In the genomic region with DNA sequence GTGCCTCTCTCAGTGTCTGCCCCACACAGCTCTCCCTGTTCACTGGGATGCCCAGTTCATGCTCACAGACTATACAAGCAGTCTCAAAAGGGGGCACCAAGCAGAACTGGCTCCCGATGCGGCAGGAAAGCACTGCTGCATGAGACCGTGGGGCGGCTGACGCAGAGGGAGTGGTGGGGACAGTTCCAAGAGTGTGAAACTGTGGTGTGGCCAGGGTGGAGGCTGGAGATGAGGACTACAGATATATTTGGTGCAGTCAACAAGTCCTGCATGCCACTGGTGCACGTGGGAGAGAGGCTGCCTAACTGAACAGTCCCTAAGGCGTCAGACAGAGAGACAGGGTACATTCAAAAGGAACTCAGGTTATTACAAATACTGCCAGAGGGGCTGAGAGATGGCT, we compare ENCODE assay signal across 8 mouse cellular contexts. TPM values are rescaled to one million over a fixed set of nuclear protein-coding genes. Genes with fewer than 3 reads are reported as not detected.
DNase-seq lines count a peak whose midpoint lies in the region; ATAC-seq and TF ChIP-seq lines count a peak whose summit lies in the region.

No protein-coding gene starts in this region.

- TF ChIP-seq POLR2A in lung, adult 2 months (IDR thresholded peaks at IDR 0.05; ENCODE audit: borderline replicate concordance, extremely low read depth, low read depth, low read length), result no peak

- no peak for TF ChIP-seq CTCF in lung, adult 2 months (IDR thresholded peaks at IDR 0.05; ENCODE audit: insufficient read depth, low read length)

- DNase-seq in lung, adult 18-20 months, result peak; percentile 39 to 70
- DNase-seq in lung, adult 2 months, result no peak
- DNase-seq in liver, result peak; percentile 81
- peak; percentile 46 for DNase-seq in skeletal muscle tissue, adult 2 months (ENCODE audit: low read depth, low spot score)
- no peak for DNase-seq in retina, postnatal 1 day
- no peak for DNase-seq in frontal cortex, postnatal 14 days (ENCODE audit: low spot score in 2 of 2)
- DNase-seq in ovary, postnatal 36 days (ENCODE audit: low spot score), result no peak

- H3K4me3 ChIP-seq in lung, adult 2 months (replicated peaks; ENCODE audit: extremely low read depth, low read depth, low read length), result no peak overlapping the region

- peak; percentile 37 for ATAC-seq in granulocyte monocyte progenitor cell, adult 5-6 weeks (replicated peaks; ENCODE audit: poor library complexity, severe bottlenecking)

- H3K4me1 ChIP-seq in lung, adult 2 months (ENCODE audit: control insufficient read depth, insufficient read depth, low read length), result peaks cover 12% of the 10 kb centered on the region

- WGBS in lung, adult 2 months, result 22% methylated on average over 7 of the region's 7 CpGs

RNA-seq across cellular contexts. Expression of a gene that starts 22.2 kb away (rescaled TPM):
- polyA plus RNA-seq in lung, adult 2 months (2012; rRNA removed), result 38.8 and 62.5 TPM in 2 replicates
- total RNA-seq in granulocyte monocyte progenitor cell, adult 5-6 weeks (2014; fragmentation: Nextera tagmentation), result 98.4 and 108 TPM in 2 replicates
- 158 and 163 TPM in 2 replicates for total RNA-seq in granulocyte monocyte progenitor cell, adult 5-6 weeks (2017)

RNA-seq across cellular contexts. Expression of a gene that starts 23.5 kb away (rescaled TPM):
- 35.6 and 40.4 TPM in 2 replicates for polyA plus RNA-seq in lung, adult 2 months (2012; rRNA removed)
- 39.1 and 39.4 TPM in 2 replicates for total RNA-seq in granulocyte monocyte progenitor cell, adult 5-6 weeks (2014; fragmentation: Nextera tagmentation)
- total RNA-seq in granulocyte monocyte progenitor cell, adult 5-6 weeks (2017), result 17.7 and 18.5 TPM in 2 replicates

RNA-seq across cellular contexts. Expression of a gene that starts 34.4 kb away (rescaled TPM):
- polyA plus RNA-seq in lung, adult 2 months (2012; rRNA removed), result 0.07 and 0.18 TPM in 2 replicates
- 4.4 and 5.7 TPM in 2 replicates for total RNA-seq in granulocyte monocyte progenitor cell, adult 5-6 weeks (2014; fragmentation: Nextera tagmentation)
- total RNA-seq in granulocyte monocyte progenitor cell, adult 5-6 weeks (2017), result 1.0 and 1.2 TPM in 2 replicates

Comparison
In these comparisons a context has a peak if more than half of its experiments do, and no peak if none do; other contexts are left out.
1. DNase-seq: peak in lung, adult 18-20 months (2 of 2), liver (single experiment) and skeletal muscle tissue, adult 2 months (single experiment); none in lung, adult 2 months (single experiment), retina, postnatal 1 day (single experiment), frontal cortex, postnatal 14 days (0 of 2) and ovary, postnatal 36 days (single experiment).